Mouse (Mus musculus) embryonic fibroblast, embryonic 13.5 days (primary cell): Measurements from ENCODE around the gene Slc25a22. TPM values are rescaled to one million over a fixed set of nuclear protein-coding genes. Genes with fewer than 3 reads are reported as not detected.
A peak's percentile ranks its signal among the peaks of the same experiment; 100 is the strongest.

ENCODE experiments used
- H3K27ac ChIP-seq: 2 replicates; pipeline ENCODE4 v1.5.1; 2012; ENCODE audit warnings: low read length, control low read depth, inconsistent platforms; ENCODE audit not compliant: insufficient read depth
- H3K4me1 ChIP-seq: 2 replicates; pipeline ENCODE4 v1.6.1; 2011; ENCODE audit warnings: low read length; ENCODE audit not compliant: control insufficient read depth, insufficient read depth
- H3K4me3 ChIP-seq: 2 replicates; pipeline ENCODE4 v1.5.1; 2011; ENCODE audit warnings: mild to moderate bottlenecking, control low read depth, low read length; ENCODE audit not compliant: insufficient read depth
- CTCF ChIP-seq: IDR thresholded peaks from 2 replicates; pipeline ENCODE4 v1.5.1; 2011; ENCODE audit warnings: mild to moderate bottlenecking, control low read depth, low read length, moderate library complexity, borderline replicate concordance; ENCODE audit not compliant: insufficient read depth
- POLR2A ChIP-seq: IDR thresholded peaks from 2 replicates; pipeline ENCODE4 v1.6.1; 2011; ENCODE audit warnings: low read depth, mild to moderate bottlenecking, control low read depth, low read length, moderate library complexity
- polyA plus RNA-seq: library from polyadenylated mRNA; stranded (reverse); fragments of >200 nt; gene quantifications from 2 replicates; pipeline ENCODE4 v1.2.4, GENCODE M21; 2011; ENCODE audit warnings: low read depth; ENCODE audit not compliant: missing spikeins, insufficient read length

Gene Slc25a22
- polyA plus RNA-seq, 1 experiment, result 26.9 TPM

DNA sequence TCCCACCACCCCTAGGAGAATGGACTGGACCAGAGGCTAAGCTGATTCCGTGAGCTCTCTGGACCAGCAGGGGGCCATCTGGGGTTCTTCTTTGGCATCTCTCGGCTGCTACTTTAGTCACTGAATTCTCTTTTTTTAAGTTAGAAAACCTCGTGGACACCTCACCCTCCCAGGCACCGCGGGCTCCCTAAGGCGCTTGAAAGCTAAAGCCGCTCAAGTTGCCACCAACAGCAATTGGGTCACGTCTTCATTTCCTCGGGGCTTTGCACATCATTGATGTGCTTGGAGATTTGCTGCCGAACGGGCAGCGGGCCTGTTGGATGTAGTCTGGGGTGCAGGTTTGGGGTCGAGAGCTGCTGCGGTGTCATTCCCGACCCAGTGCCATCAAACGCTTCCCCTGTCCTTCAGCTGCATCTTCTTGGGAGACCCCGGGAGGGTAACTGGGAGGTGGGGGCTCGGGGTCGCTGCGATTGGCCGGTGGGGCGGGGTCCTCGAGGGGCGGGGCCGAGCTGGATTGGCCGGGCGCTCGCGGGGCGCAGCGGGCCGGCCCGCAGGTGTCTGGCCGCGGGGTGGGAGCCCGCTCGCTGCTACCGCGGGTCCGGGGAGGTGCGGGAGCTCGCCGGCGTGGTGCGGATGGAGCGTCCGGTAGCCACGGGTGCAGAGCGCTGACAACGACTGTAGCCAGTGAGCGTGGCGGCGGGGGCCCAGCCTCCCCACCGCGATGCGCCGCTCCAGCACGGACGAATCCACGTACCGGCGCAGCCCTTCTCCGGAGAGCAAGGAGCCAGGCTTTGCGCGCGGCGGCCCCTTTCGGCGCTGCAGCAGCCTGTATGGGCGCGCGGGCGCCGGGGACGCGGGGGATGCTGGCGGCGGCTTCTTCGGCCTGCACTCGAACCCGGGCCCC, 44.1 kb upstream of the Slc25a22 start:
- Histone ChIP-seq H3K4me3 (peak overlapping the region; percentile 21), H3K4me1 (peaks cover 6% of the 10 kb centered on the region), H3K27ac (no peak overlapping the region)
- TF ChIP-seq CTCF (no peak), POLR2A (no peak)

DNA sequence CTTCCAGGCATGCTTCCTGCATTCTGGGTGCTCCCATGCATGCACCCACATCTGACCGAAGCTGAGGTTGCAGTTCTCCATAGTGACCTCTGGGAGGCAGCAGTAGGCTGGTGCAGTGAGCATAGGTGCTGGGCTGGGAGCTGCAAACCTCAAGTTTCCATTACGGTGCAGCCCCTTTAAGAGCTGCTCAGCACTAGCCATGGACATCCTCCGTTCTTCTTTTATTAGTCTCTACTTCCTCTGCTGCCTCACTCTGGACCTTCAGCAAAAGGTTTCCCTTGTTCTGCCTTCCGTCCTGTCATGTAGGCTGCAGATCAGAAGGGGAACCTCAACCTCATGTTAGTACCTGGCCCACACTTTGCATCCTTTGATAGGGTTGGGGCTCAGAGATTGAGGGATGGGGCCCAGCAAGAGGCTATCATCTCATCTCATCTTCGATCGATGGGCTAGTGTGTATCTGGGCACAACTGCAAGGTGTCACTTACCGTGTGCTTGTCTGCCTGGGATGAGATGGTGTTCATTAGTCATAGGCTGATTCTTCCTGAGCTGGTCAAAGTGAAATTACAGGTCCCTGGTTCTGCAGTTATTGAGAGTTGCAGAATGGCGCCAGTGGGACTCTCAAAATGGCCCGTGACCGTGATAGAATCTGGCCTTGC, 43.3 kb upstream of the Slc25a22 start:
- no peak overlapping the region for H3K27ac ChIP-seq
- no peak overlapping the region for H3K4me3 ChIP-seq
- peak; percentile 93 for TF ChIP-seq CTCF
- TF ChIP-seq POLR2A, result no peak
- peaks cover 6% of the 10 kb centered on the region for H3K4me1 ChIP-seq

DNA sequence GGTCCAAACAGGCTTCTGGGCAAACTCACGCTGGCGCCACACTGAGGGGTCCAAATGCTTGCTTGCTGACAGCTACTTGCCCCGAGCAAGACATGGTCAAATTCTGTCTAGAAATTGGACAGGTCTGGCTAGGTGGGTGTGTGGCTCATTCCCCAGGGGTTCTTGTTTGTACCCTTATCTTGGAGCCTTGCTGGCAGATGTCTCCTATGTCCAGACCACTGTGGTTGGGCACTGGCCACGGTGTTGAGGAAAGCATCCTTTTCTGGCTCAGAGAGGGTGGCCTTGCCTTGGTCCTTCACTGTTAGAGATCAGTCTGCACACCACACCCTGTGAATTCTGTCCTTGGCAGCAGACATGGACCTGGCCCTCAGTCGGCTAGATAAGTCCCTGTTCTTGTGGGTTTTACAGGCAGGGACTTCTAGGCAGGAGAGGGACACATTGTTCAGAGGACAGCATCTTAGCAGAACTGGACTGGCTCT, 40.6 kb upstream of the Slc25a22 start:
- H3K4me1 ChIP-seq, result peaks cover 8% of the 10 kb centered on the region
- peak overlapping the region; percentile 67 for H3K27ac ChIP-seq
- 0 out of 2 replicates have a peak overlapping the region, but pooled peaks have one; percentile 1 for H3K4me3 ChIP-seq

DNA sequence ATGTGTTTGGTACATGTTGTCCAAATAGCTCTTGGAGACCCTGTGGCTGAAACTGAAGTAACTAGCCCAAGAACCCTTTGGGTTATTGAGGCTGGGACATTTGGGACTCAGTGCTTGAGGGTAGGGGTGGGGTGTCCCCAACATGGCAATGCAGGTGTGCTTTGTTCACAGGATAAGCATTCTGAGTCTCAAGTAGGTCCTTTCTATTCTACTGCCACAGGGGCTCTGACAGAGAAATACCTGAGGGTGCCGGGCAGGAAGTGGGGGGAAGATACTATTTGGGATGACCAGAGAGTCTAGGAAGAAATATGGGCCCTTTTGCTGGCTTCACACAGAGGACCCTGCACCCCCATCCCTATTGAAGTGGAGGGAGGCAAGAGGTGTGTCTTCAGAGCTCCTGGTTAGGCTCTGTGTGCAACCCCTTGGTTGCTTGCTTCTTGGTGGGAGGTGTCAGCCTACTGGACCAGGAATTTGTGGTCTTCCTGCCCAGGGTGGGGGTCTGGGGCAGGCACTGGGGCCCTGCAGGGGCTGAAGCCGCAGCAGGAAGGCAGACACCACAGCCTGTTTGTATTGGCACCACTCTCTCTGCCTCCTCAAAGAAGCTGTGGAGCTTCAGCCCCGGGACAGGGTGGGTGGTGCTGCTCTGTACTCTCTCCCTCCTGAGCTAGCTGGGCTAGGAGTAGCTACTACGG, 40.0 kb upstream of the Slc25a22 start:
- peaks cover 9% of the 10 kb centered on the region for H3K4me1 ChIP-seq
- TF ChIP-seq POLR2A (no peak), CTCF (no peak)

More for the DNA sequence above, 40.6 kb upstream of the Slc25a22 start:
- TF ChIP-seq POLR2A, result no peak
- TF ChIP-seq CTCF, result no peak

DNA sequence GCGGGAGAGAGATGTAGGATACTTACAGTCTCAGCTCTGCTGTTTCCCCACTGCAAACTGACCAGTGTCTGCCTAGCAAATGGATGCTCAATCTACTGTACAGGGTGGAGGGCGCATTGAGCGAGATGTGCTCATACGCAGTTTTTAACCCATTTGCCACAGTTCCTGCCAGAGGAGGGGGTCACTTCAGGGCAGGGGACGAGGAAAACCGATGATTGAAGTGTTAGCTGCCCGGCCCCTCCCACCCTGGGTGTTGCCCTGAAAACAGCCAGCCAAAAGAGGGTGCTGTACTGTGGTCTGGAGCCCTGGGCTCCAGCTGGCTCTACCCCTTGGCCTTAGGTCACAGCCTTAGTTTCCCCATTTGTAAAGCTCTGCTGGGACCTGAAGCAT, 39.3 kb upstream of the Slc25a22 start:
- TF ChIP-seq POLR2A, result no peak; the same call in 1 of the 2 replicates
- TF ChIP-seq CTCF, result no peak
- Histone ChIP-seq H3K4me3 (peak overlapping the region; percentile 89), H3K27ac (peak overlapping the region; percentile 98), H3K4me1 (peaks cover 6% of the 10 kb centered on the region)

More for the DNA sequence above, 40.0 kb upstream of the Slc25a22 start:
- H3K4me3 ChIP-seq, result peak overlapping the region; percentile 89; the same call in 1 of the 2 replicates
- H3K27ac ChIP-seq, result peak overlapping the region; percentile 98

DNA sequence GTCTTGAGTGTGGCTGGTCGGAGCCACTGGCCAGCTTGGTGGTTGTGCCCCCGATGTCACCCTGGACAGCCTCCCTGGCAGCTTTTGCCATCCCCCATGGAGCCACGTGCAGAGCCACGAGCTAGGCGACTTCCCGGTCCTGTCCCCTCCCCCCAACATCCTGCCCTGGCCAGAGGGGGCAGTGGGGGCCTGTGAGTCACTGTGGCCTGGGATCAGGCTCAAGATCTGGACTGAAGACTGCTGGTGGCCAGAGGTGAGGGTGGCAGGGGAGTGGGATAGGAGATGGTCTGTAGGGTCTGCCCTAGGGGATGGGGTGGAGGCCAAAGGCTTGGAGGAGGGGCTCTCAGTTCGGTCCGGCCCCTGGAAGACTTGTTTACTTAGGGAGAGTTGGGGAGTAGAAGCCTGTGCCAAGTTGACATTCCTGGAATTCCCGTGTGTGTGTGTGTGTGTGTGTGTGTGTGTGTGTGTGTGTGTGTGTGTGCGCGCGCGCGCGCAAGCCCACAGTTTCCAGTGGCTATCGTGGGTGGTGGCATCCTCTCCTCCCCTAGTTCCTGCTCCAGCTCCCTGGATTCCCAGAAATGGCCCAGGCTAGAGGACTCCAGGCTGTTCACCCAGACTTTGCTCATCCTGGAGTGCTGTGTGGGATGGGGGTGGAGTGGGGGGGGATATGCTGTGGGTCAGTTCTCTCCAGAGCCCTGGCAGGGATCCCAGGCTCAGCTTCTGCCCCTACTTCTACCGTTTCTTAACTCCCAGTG, 38.7 kb upstream of the Slc25a22 start:
- Histone ChIP-seq H3K27ac (peak overlapping the region; percentile 98), H3K4me1 (peaks cover 6% of the 10 kb centered on the region), H3K4me3 (peak overlapping the region; percentile 89)
- TF ChIP-seq POLR2A, result peak; percentile 38
- TF ChIP-seq CTCF, result no peak

DNA sequence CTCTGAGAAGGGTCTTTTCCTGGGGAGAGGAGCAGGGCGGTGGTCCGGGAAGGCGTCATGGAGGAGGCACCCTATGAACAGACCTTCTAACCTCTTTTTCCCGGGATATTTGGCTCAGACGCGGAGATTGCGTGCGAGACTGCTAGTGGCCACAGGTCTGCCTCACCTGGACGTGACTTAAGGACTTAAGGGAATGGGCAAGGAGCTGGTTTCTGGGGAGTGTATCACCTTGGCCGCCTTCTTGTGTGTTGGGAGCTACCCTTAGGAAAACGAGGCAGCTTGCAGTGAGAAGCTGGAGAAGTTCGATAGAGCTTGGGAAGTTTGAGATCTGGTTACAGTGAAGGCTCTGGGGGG, 38.1 kb upstream of the Slc25a22 start:
- TF ChIP-seq CTCF (no peak), POLR2A (peak; percentile 20; the same call in 1 of the 2 replicates)
- Histone ChIP-seq H3K4me1 (peaks cover 6% of the 10 kb centered on the region), H3K4me3 (peak overlapping the region; percentile 89), H3K27ac (peak overlapping the region; percentile 98)

DNA sequence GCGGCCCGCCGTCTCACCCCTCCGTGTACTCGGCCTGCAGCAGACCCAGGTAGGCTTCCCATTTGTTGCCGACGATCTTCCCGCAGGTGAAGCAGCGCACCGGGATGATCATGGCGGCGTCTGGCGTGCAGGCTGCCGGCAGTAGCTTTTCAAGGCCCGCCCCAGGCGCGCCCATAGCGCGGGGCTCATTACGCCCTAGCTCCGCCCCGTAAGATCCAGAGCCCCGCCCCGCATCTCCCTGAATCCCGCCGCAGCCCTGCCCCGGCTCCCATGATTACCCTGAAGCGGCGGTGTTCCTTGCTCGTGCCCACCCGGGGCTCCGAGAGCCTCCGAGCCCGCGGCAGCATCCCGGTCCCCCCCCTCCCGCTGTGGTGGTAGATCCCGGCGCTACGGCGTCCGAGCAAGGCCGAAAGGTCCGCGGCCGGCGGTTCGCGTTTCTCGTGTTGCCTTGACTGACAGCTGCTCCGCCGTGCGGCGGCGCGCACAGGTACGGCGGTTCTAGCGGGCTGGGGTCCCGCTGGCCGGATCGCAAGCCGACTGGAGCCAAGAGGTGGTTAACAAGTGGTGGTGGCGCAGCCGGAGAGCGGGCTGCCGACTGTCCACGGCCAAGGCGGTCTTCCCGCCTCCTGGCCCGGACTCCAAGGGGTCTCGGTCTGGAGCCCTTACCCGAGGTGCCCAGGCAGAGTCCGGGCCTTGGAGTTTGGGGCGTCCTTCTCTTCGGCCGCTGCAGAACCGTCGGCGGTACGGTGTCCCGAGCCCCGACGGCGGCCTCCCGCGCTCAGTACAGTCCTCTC, 37.5 kb upstream of the Slc25a22 start, which contains the start of the genes Polr2l and Tspan4:
Gene Polr2l (minus strand): TSS at position 122 of the 794 bp plus-strand sequence.
Gene Tspan4 (plus strand): TSS at position 230 of the 794 bp plus-strand sequence.
- peak; percentile 82 for TF ChIP-seq POLR2A
- no peak for TF ChIP-seq CTCF
- Histone ChIP-seq H3K4me3 (peak within 1 kb of the TSS; percentile 89), H3K27ac (peak within 1 kb of the TSS; percentile 98), H3K4me1 (peaks cover 6% of the 10 kb centered on the region)

DNA sequence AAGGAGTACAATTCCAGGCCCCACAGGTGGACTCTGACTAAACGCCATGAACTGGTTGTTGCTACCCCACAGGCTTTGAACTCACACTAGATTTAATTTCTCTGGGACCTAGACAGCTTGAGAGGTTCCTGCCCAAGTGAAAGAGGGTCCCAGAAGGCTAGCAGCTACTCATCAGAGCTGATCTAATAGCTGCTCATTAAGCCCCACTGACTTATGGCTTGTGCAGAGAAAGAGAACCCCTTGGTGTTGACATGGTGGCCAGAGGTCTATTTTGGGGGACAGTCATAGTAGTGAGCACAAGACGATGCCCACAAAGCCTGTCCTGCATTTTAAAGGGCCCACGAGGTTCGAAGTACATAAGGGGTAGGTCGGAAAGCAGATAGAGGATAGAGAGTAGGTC, 36.5 kb upstream of the Slc25a22 start:
- TF ChIP-seq CTCF (no peak), POLR2A (no peak)
- H3K27ac ChIP-seq, result no peak overlapping the region
- H3K4me3 ChIP-seq, result peak overlapping the region; percentile 89
- H3K4me1 ChIP-seq, result peaks cover 6% of the 10 kb centered on the region
